Mouse (Mus musculus): ENCODE results near the gene Tmx1. TPM values are rescaled to one million over a fixed set of nuclear protein-coding genes. Genes with fewer than 3 reads are reported as not detected.

Gene Tmx1
- total RNA-seq, 2 experiments from 2014 or later: 40.6 to 42.6 TPM

DNA sequence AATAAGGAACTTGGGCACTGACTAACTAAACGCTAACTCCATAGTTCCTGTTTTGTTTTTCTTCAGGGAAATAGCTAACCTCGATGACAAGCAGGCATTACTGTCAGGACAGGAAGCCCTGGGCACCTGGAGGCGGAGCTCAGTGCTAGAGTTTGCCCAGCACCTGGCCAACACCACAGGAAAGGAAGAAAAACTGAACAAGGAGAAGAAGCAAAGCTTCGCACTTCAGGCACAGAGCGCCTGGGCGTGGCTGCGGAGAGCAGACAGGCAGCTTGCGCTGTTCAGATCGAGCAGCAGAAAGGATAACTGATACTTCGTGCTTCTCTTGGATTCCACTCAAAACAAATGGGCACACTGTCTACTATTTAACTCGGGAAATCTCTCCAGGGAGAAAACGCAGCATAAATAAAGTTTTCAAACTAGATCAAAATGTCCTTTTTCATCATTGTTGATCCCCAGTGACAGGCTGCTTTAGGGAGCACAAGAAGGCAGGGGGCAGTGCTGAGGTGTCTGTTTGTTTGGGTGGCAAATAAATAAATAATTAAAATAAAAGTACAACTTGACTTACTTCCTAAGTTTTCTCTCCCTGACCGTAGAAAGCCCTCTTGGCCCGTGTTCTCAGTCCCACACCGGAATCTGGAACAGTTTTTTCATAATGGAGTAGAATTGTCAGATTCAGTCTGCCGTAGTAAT lies 24.1 kb downstream of the Tmx1 start:
- intact Hi-C loops (cut with DNase I): no loop called here
- DNase-seq (ENCODE audit: extremely low spot score in 1 of 2, low spot score in 2 of 2): no peak

DNA sequence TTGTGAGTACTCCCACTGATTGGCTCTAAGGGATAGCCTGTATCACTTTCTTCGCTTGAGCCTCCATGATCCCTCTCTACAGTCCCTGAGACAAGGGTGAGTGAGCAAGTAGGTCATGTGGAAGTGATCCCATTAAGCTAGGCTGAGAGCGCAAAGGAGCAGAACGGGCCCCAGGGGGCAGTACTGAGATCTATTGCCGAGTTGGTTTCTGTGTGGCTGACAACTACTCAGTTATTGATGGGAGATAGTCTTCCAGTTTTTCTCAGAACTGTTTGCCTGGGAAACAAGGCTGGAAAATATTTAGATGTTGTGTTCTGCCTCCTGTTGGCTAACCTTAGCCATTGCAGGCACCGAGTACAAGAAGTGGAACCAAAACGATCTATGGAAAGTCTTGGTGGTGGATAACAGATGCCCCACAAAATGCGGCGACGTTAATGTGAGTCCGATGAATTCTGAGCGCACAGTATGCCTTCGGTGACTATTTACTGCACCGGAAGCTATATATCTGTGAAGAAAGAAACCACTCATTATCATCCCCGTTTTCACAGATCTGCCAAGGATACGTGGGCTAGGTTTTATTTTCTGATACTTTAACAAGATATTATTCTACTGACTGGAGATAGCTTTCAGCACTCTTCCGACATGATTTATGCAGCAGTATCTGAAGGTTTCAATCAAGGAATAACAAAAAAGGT lies 24.8 kb downstream of the Tmx1 start:
- intact Hi-C loops (cut with DNase I): no loop called here
- peak in 1 of 2 experiments; percentile 66 for DNase-seq (ENCODE audit: extremely low spot score in 1 of 2, low spot score in 2 of 2)

GRCm38 (mm10) chr12:70485956-70486355 lies 33.1 kb downstream of the Tmx1 start:
- intact Hi-C loops (cut with DNase I): no loop called here
- DNase-seq (ENCODE audit: extremely low spot score in 1 of 2, low spot score in 2 of 2): no peak

DNA sequence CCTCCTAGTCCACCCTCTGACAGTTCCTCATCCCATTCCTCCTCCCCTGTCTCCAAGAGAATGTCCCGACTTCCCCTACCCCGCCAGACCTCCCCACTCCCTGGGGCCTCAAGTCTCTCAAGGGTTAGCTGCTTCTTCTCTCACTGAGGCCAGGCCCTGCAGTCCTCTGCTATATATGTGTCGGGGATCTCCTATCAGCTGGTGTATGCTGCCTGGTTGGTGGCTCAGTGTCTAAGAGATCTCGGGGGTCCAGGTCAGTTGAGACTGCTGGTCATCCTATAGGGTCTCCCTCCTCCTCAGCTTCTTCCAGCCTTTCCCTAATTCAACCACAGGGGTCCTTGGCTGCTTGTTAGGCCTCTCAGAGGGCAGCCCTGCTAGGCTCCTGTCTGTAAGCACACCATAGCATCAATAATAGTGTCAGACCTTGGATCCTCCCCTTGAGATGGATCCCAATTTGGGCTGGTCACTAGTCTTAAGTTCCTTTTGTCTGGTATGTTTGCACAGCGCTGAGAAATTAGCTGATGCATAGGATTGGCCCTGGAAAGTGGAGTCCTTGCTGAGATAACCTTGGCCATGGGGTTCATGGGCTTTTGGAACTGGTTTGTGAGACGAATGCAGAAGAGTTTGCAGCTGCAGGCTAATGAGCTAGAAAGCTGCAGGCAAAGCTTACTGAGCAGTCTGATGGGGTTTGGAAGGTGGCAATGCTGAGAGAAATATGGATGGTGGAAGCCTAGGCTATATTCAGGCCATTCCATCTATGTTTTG lies 34.0 kb downstream of the Tmx1 start:
- DNase-seq (ENCODE audit: extremely low spot score in 1 of 2, low spot score in 2 of 2): no peak
- intact Hi-C loops (cut with DNase I): no loop called here

- no peak for DNase-seq (ENCODE audit: extremely low spot score in 1 of 2, low spot score in 2 of 2)
- intact Hi-C loops (cut with DNase I): no loop called here
Observed at GRCm38 (mm10) chr12:70492441-70492840, 39.5 kb downstream of the Tmx1 start.

GRCm38 (mm10) chr12:70494494-70495281 lies 41.8 kb downstream of the Tmx1 start:
- peak; percentile 48 to 55 for DNase-seq (ENCODE audit: extremely low spot score in 1 of 2, low spot score in 2 of 2)
- intact Hi-C loops (cut with DNase I): loop anchor here (1.0 to 5.0 kb wide), 2 partner anchors 333 to 416 kb away; partner anchors contain the start of gene Frmd6

GRCm38 (mm10) chr12:70495282-70495922 lies 42.5 kb downstream of the Tmx1 start:
- intact Hi-C loops (cut with DNase I): loop anchor here (1.0 to 5.0 kb wide), 2 partner anchors 332 to 415 kb away; partner anchors contain the start of gene Frmd6

GRCm38 (mm10) chr12:70498091-70498490 lies 45.2 kb downstream of the Tmx1 start:
- DNase-seq (ENCODE audit: extremely low spot score in 1 of 2, low spot score in 2 of 2): no peak
- intact Hi-C loops (cut with DNase I): loop anchor here (5.0 kb wide), 1 partner anchor 329 kb away; the partner anchor contains the start of gene Frmd6

More at GRCm38 (mm10) chr12:70495282-70495922, 42.5 kb downstream of the Tmx1 start:
- peak in 1 of 2 experiments; percentile 36 for DNase-seq (ENCODE audit: extremely low spot score in 1 of 2, low spot score in 2 of 2)

DNA sequence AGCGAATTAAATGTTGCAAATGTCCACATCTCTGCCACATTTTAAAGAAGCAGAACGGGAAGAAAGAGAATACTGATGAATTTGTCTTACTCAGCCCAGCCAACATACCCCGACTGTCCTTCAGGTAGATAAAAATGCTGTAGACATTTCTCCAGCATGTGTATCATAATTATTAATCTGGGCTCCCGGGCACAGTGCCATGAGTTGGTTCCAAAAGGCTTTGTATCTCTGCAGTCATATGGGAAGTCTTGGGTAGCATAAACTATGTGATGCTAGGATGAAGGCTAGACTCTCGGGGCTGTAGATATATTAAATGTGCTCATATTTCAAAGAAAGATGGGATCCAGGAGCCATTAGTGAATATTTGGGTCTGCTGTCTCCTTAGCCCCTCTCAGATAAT lies 53.1 kb downstream of the Tmx1 start:
- DNase-seq (ENCODE audit: extremely low spot score in 1 of 2, low spot score in 2 of 2): no peak
- intact Hi-C loops (cut with DNase I): no loop called here

- DNase-seq (ENCODE audit: extremely low spot score in 1 of 2, low spot score in 2 of 2): no peak
- intact Hi-C loops (cut with DNase I): no loop called here
Observed at GRCm38 (mm10) chr12:70512023-70512422, 59.1 kb downstream of the Tmx1 start.

- intact Hi-C loops (cut with DNase I): no loop called here
- no peak for DNase-seq (ENCODE audit: extremely low spot score in 1 of 2, low spot score in 2 of 2)
Observed at GRCm38 (mm10) chr12:70512431-70512830, 59.5 kb downstream of the Tmx1 start.

Other genes with a start within 250 kb of the Tmx1 start
- 1 to 10 TPM; 2.9 to 4.4 TPM for gene Pygl, start 221.6 kb upstream of the Tmx1 start, total RNA-seq (2021)
- gene Trim9, start 105.5 kb upstream of the Tmx1 start, total RNA-seq (2021): 100 to 1,000 TPM; 336 to 347 TPM